Mouse (Mus musculus): ENCODE measurements around the gene Bri3.

DNA sequence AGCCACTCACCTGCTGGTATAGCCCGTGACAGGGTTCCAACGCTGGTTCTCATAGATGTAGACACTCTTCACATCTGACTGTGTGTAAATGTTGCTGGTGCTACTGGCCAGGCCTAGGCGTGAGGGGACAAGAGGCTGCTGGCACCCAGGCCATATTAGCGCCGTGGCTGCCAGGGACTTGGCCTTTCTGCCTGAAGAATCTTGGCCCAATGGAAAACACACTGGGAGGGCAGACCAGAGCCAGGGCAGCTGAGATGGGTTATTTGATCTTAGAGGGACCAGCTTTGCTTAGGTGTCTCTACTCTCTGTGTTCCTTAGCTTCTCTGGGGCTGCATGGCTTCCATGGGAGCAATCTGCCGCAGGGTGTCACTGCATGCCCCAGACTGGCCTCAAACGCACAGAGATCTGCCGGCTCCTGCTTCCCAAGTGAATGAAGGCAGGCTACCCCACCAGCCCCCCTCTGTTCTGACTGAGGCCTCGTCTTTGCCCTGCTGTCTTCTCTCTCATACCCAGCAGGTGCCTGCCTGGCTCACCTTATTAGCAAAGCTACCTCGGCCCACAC is 40.8 kb upstream of the Bri3 start:
- TF ChIP-seq CTCF (IDR thresholded peaks at IDR 0.05; ENCODE audit: extremely low read depth, insufficient read length, insufficient replicate concordance, low read depth, low read length) (no peak), POLR2A (IDR thresholded peaks at IDR 0.05; ENCODE audit: low read depth, low read length) (no peak)

Data from small intestine, adult 2 months (tissue).